Mouse (Mus musculus) G1E (cell line): Measurements from ENCODE around the gene Paqr4.

Source experiments
- CTCF ChIP-seq: IDR thresholded peaks from 2 replicates; pipeline ENCODE4 v1.5.1; 2012; ENCODE audit warnings: low read depth, low read length, inconsistent platforms, mixed read lengths
- GATA1 ChIP-seq: IDR thresholded peaks from 2 replicates; pipeline ENCODE4 v1.6.1; 2012; ENCODE audit warnings: borderline replicate concordance, low read length, inconsistent platforms, mixed read lengths

DNA sequence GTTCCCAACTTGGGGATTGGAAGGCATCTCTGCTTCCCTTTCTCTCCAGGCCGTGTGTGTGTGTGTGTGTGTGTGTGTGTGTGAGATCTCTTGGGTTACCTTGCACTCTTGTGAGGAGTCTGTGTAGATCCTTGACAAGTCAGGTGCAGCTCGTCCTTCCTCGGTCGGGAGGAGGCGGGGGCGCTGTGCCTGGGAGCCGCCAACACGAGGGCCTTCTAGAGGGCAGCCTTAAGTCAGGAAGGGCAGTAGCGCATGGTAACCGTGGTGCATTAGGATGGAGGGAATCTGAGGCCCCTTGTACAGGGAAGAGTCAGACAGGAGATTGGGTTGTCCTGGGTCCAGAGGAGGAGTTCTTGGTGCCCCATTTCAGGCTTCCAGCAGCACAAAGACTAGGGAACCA is 35.5 kb upstream of the Paqr4 start:
- no peak for TF ChIP-seq CTCF
- TF ChIP-seq GATA1: no peak
